Mouse (Mus musculus) lung, embryonic 15.5 days (tissue): ENCODE measurements around the gene Prcp. TPM values are rescaled to one million over a fixed set of nuclear protein-coding genes. Genes with fewer than 3 reads are reported as not detected.

Source experiments
- ATAC-seq: fragments of 200-750 bp; cut with Nextera tagmentation; 2 replicates; pipeline ENCODE4 v1.8.0; 2017; ENCODE audit warnings: moderate number of reproducible peaks, borderline replicate concordance; ENCODE audit not compliant: low FRiP score, low TSS enrichment; ENCODE audit errors: extremely low read depth
- H3K27ac ChIP-seq: fragments of 300-500 bp; sonication (generic); 2 replicates; pipeline ENCODE4 v1.5.1; 2015; ENCODE audit warnings: moderate library complexity, mild to moderate bottlenecking, inconsistent platforms
- H3K27me3 ChIP-seq: fragments of 300-500 bp; sonication (generic); 2 replicates; pipeline ENCODE4 v1.6.1; 2015; ENCODE audit warnings: inconsistent platforms
- H3K36me3 ChIP-seq: fragments of 300-500 bp; sonication (generic); 2 replicates; pipeline ENCODE4 v1.6.1; 2015; ENCODE audit warnings: inconsistent platforms
- H3K4me1 ChIP-seq: fragments of 300-500 bp; sonication (generic); 2 replicates; pipeline ENCODE4 v1.6.1; 2015; ENCODE audit warnings: inconsistent platforms
- H3K4me2 ChIP-seq: fragments of 300-500 bp; sonication (generic); 2 replicates; pipeline ENCODE4 v1.6.1; 2015; ENCODE audit warnings: inconsistent platforms, mild to moderate bottlenecking, moderate library complexity
- H3K4me3 ChIP-seq: fragments of 300-500 bp; sonication (generic); 2 replicates; pipeline ENCODE4 v1.5.1; 2015; ENCODE audit warnings: mild to moderate bottlenecking, inconsistent platforms
- H3K9ac ChIP-seq: fragments of 300-500 bp; sonication (generic); 2 replicates; pipeline ENCODE4 v1.6.1; 2015; ENCODE audit warnings: inconsistent platforms
- H3K9me3 ChIP-seq: fragments of 300-500 bp; sonication (generic); 2 replicates; pipeline ENCODE4 v1.6.1; 2016; ENCODE audit warnings: inconsistent platforms
- WGBS: fragments of 180-500 bp; shearing (Covaris S2); methylation state at CpG from one replicate; pipeline ENCODE4 v1.1.7; 2015; 5-methylcytosine and 5-hydroxymethylcytosine counted together
- polyA plus RNA-seq: library from polyadenylated mRNA; unstranded; fragments of >200 nt; fragmentation: Nextera tagmentation; extraction: Ambion mirVana; gene quantifications from 2 replicates; pipeline ENCODE4 v1.2.1, GENCODE M21; 2015

Gene Prcp
- polyA plus RNA-seq, 1 experiment from 2014 or later: 43.1 TPM

- peak overlapping the region; percentile 87 for H3K4me2 ChIP-seq
- under 1% methylated on average over 29 of the region's 29 CpGs for WGBS
- no peaks in the 10 kb centered on the region for H3K27me3 ChIP-seq
- peak overlapping the region; percentile 76 for H3K9ac ChIP-seq
- no peaks in the 10 kb centered on the region for H3K9me3 ChIP-seq
- peak; percentile 93 for ATAC-seq
- peak overlapping the region; percentile 99 for H3K27ac ChIP-seq
- peak overlapping the region; percentile 69 for H3K4me3 ChIP-seq
- peaks cover 21% of the 10 kb centered on the region for H3K4me1 ChIP-seq
- no peaks in the 10 kb centered on the region for H3K36me3 ChIP-seq
Observed at GRCm38 (mm10) chr7:92874761-92875408, 615 bp downstream of the Prcp start.

- Histone ChIP-seq H3K9me3 (no peaks in the 10 kb centered on the region), H3K4me1 (peaks cover 21% of the 10 kb centered on the region), H3K4me3 (peak overlapping the region; percentile 69), H3K27ac (peak overlapping the region; percentile 99; the same call in 1 of the 2 replicates), H3K36me3 (no peaks in the 10 kb centered on the region), H3K27me3 (no peaks in the 10 kb centered on the region), H3K9ac (peak overlapping the region; percentile 76), H3K4me2 (peak overlapping the region; percentile 87)
- 22% methylated on average over 3 of the region's 3 CpGs for WGBS
- no peak for ATAC-seq
Observed at GRCm38 (mm10) chr7:92876066-92876465, 1.8 kb downstream of the Prcp start.

GRCm38 (mm10) chr7:92876538-92876937 lies 2.3 kb downstream of the Prcp start:
- 29% methylated on average over 7 of the region's 7 CpGs for WGBS
- no peak for ATAC-seq

GRCm38 (mm10) chr7:92878575-92879285 lies 4.5 kb downstream of the Prcp start:
- Histone ChIP-seq H3K4me2 (peak overlapping the region; percentile 11; the same call in 1 of the 2 replicates), H3K4me3 (no peak overlapping the region), H3K27ac (no peak overlapping the region), H3K36me3 (no peaks in the 10 kb centered on the region), H3K27me3 (no peaks in the 10 kb centered on the region), H3K9ac (no peak overlapping the region), H3K9me3 (no peaks in the 10 kb centered on the region), H3K4me1 (peaks cover 15% of the 10 kb centered on the region)
- WGBS: 72% methylated on average over 7 of the region's 7 CpGs
- ATAC-seq: no peak

More at GRCm38 (mm10) chr7:92876538-92876937, 2.3 kb downstream of the Prcp start:
- Histone ChIP-seq H3K9me3 (no peaks in the 10 kb centered on the region), H3K4me2 (peak overlapping the region; percentile 87), H3K4me1 (peaks cover 21% of the 10 kb centered on the region), H3K36me3 (no peaks in the 10 kb centered on the region), H3K27me3 (no peaks in the 10 kb centered on the region), H3K27ac (peak overlapping the region; percentile 63), H3K9ac (peak overlapping the region; percentile 36; the same call in 1 of the 2 replicates), H3K4me3 (peak overlapping the region; percentile 69)

GRCm38 (mm10) chr7:92883850-92884716 lies 9.8 kb downstream of the Prcp start:
- Histone ChIP-seq H3K36me3 (no peaks in the 10 kb centered on the region), H3K4me3 (no peak overlapping the region), H3K27me3 (no peaks in the 10 kb centered on the region), H3K27ac (peak overlapping the region; percentile 58; the same call in 1 of the 2 replicates), H3K9ac (no peak overlapping the region), H3K4me2 (no peak overlapping the region), H3K4me1 (peaks cover 3% of the 10 kb centered on the region; the same call in 1 of the 2 replicates), H3K9me3 (no peaks in the 10 kb centered on the region)
- 85% methylated on average over 9 of the region's 9 CpGs for WGBS
- ATAC-seq: peak; percentile 57

GRCm38 (mm10) chr7:92884998-92885660 lies 10.9 kb downstream of the Prcp start:
- WGBS: 77% methylated on average over 6 of the region's 6 CpGs
- H3K27ac ChIP-seq: no peak overlapping the region
- H3K4me1 ChIP-seq: peaks cover 3% of the 10 kb centered on the region; the same call in 1 of the 2 replicates

GRCm38 (mm10) chr7:92886801-92887200 lies 12.5 kb downstream of the Prcp start:
- H3K4me1 ChIP-seq: peaks cover 3% of the 10 kb centered on the region; the same call in 1 of the 2 replicates
- no peak overlapping the region for H3K9ac ChIP-seq
- H3K9me3 ChIP-seq: no peaks in the 10 kb centered on the region
- H3K27me3 ChIP-seq: no peaks in the 10 kb centered on the region
- H3K36me3 ChIP-seq: no peaks in the 10 kb centered on the region
- WGBS: 61% methylated on average over 7 of the region's 7 CpGs
- no peak for ATAC-seq
- H3K27ac ChIP-seq: 0 out of 2 replicates have a peak overlapping the region, but pooled peaks have one; percentile 18
- no peak overlapping the region for H3K4me3 ChIP-seq
- no peak overlapping the region for H3K4me2 ChIP-seq

More at GRCm38 (mm10) chr7:92884998-92885660, 10.9 kb downstream of the Prcp start:
- Histone ChIP-seq H3K4me3 (no peak overlapping the region), H3K36me3 (no peaks in the 10 kb centered on the region), H3K9me3 (no peaks in the 10 kb centered on the region), H3K4me2 (no peak overlapping the region), H3K9ac (no peak overlapping the region), H3K27me3 (no peaks in the 10 kb centered on the region)
- no peak for ATAC-seq

GRCm38 (mm10) chr7:92887230-92887629 lies 13.0 kb downstream of the Prcp start:
- peaks cover 3% of the 10 kb centered on the region; the same call in 1 of the 2 replicates for H3K4me1 ChIP-seq
- H3K27ac ChIP-seq: no peak overlapping the region
- ATAC-seq: no peak
- H3K4me3 ChIP-seq: no peak overlapping the region
- 95% methylated on average over 5 of the region's 5 CpGs for WGBS
- no peak overlapping the region for H3K9ac ChIP-seq
- no peaks in the 10 kb centered on the region for H3K27me3 ChIP-seq
- H3K9me3 ChIP-seq: no peaks in the 10 kb centered on the region
- no peaks in the 10 kb centered on the region for H3K36me3 ChIP-seq
- no peak overlapping the region for H3K4me2 ChIP-seq

GRCm38 (mm10) chr7:92890211-92890610 lies 15.9 kb downstream of the Prcp start:
- WGBS: 37% methylated on average over 1 of the region's 1 CpGs
- Histone ChIP-seq H3K27ac (no peak overlapping the region), H3K36me3 (no peaks in the 10 kb centered on the region)

GRCm38 (mm10) chr7:92890618-92891230 lies 16.5 kb downstream of the Prcp start:
- Histone ChIP-seq H3K27ac (0 out of 2 replicates have a peak overlapping the region, but pooled peaks have one; percentile 29), H3K9me3 (no peaks in the 10 kb centered on the region), H3K4me3 (no peak overlapping the region), H3K4me1 (no peaks in the 10 kb centered on the region), H3K9ac (no peak overlapping the region), H3K36me3 (no peaks in the 10 kb centered on the region), H3K4me2 (no peak overlapping the region), H3K27me3 (no peaks in the 10 kb centered on the region)
- WGBS: 16% methylated on average over 4 of the region's 4 CpGs
- no peak; the same call in 1 of the 2 replicates for ATAC-seq

More at GRCm38 (mm10) chr7:92890211-92890610, 15.9 kb downstream of the Prcp start:
- ATAC-seq: no peak
- Histone ChIP-seq H3K9me3 (no peaks in the 10 kb centered on the region), H3K9ac (no peak overlapping the region), H3K27me3 (no peaks in the 10 kb centered on the region), H3K4me1 (no peaks in the 10 kb centered on the region), H3K4me3 (no peak overlapping the region), H3K4me2 (no peak overlapping the region)
